Mouse (Mus musculus) embryonic facial prominence, embryonic 14.5 days (tissue): ENCODE data around the gene Hspa2. TPM values are rescaled to one million over a fixed set of nuclear protein-coding genes. Genes with fewer than 3 reads are reported as not detected.

Experiments used
- ATAC-seq: fragments of 200-750 bp; cut with Nextera tagmentation; 2 replicates; pipeline ENCODE4 v1.8.0; 2017; ENCODE audit warnings: low read depth, moderate number of reproducible peaks, moderate TSS enrichment
- DNase-seq: peaks from one replicate; pipeline ENCODE4 v3.0.0-alpha.2; 2015; ENCODE audit warnings: low spot score
- H3K27ac ChIP-seq: fragments of 300-500 bp; sonication (generic); replicated peaks from 2 replicates; pipeline ENCODE4 v1.5.1; 2014; ENCODE audit warnings: low read depth, mild to moderate bottlenecking, low read length, moderate library complexity
- H3K27me3 ChIP-seq: fragments of 300-500 bp; sonication (generic); replicated peaks from 2 replicates; pipeline ENCODE4 v1.6.1; 2014; ENCODE audit warnings: low read length; ENCODE audit not compliant: control insufficient read depth, insufficient read depth
- H3K36me3 ChIP-seq: fragments of 300-500 bp; sonication (generic); 2 replicates; pipeline ENCODE4 v1.6.1; 2014; ENCODE audit warnings: low read length, mixed read lengths; ENCODE audit not compliant: control insufficient read depth, insufficient read depth
- H3K4me1 ChIP-seq: fragments of 300-500 bp; sonication (generic); 2 replicates; pipeline ENCODE4 v1.6.1; 2014; ENCODE audit warnings: antibody characterized with exemption, low read length; ENCODE audit not compliant: control insufficient read depth, insufficient read depth
- H3K4me2 ChIP-seq: fragments of 300-500 bp; sonication (generic); 2 replicates; pipeline ENCODE4 v1.6.1; 2014; ENCODE audit warnings: low read depth, mild to moderate bottlenecking, low read length, moderate library complexity, mixed read lengths
- H3K4me3 ChIP-seq: fragments of 300-500 bp; sonication (generic); 2 replicates; pipeline ENCODE4 v1.5.1; 2014; ENCODE audit warnings: low read depth, mild to moderate bottlenecking, low read length
- H3K9ac ChIP-seq: fragments of 300-500 bp; sonication (generic); 2 replicates; pipeline ENCODE4 v1.6.1; 2014; ENCODE audit warnings: low read depth, mild to moderate bottlenecking, low read length, moderate library complexity, mixed read lengths
- H3K9me3 ChIP-seq: fragments of 300-500 bp; sonication (generic); 2 replicates; pipeline ENCODE4 v1.6.1; 2016; ENCODE audit warnings: low read length; ENCODE audit not compliant: control insufficient read depth
- WGBS: fragments of 180-500 bp; shearing (Covaris S2); extraction: QIAGEN DNeasy Blood & Tissue Kit; methylation state at CpG from one replicate; pipeline ENCODE4 v1.1.7; 2014; 5-methylcytosine and 5-hydroxymethylcytosine counted together
- polyA plus RNA-seq: library from polyadenylated mRNA; unstranded; fragments of >200 nt; fragmentation: Nextera tagmentation; extraction: Ambion mirVana; gene quantifications from 2 replicates; pipeline ENCODE4 v1.2.1, GENCODE M21; 2014

Gene Hspa2
- 8.2 and 10.9 TPM in 2 replicates for polyA plus RNA-seq

- H3K9me3 ChIP-seq = no peaks in the 10 kb centered on the region
- WGBS = under 1% methylated on average over 41 of the region's 54 CpGs
- peaks cover 20% of the 10 kb centered on the region for H3K4me1 ChIP-seq
- no peaks in the 10 kb centered on the region for H3K36me3 ChIP-seq
- peak within 1 kb of the TSS; percentile 57 for H3K4me3 ChIP-seq
- peak within 1 kb of the TSS; percentile 72 for H3K9ac ChIP-seq
- H3K27me3 ChIP-seq = peaks cover 44% of the 10 kb centered on the region
- H3K4me2 ChIP-seq = peak within 1 kb of the TSS; percentile 77
- H3K27ac ChIP-seq = peak within 1 kb of the TSS; percentile 89
- DNase-seq (peak; percentile 100), ATAC-seq (peak; percentile 98)
Measured at GRCm38 (mm10) chr12:76403886-76404537, at the start of gene Hspa2. TSS of gene Hspa2 (plus strand) at chr12:76404176.

- no peak for ATAC-seq
- no peak for DNase-seq
- no peaks in the 10 kb centered on the region for H3K4me1 ChIP-seq
- WGBS = 47% methylated on average over 1 of the region's 1 CpGs
- H3K9ac ChIP-seq = no peak overlapping the region
- H3K4me3 ChIP-seq = no peak overlapping the region
- H3K27ac ChIP-seq = no peak overlapping the region
- H3K36me3 ChIP-seq = no peaks in the 10 kb centered on the region
- H3K27me3 ChIP-seq = no peaks in the 10 kb centered on the region
- no peak overlapping the region for H3K4me2 ChIP-seq
- H3K9me3 ChIP-seq = no peaks in the 10 kb centered on the region
Measured at GRCm38 (mm10) chr12:76360868-76361267, 43.1 kb upstream of the Hspa2 start.

- H3K9ac ChIP-seq = no peak overlapping the region
Measured at GRCm38 (mm10) chr12:76361405-76362302, 42.3 kb upstream of the Hspa2 start.

GRCm38 (mm10) chr12:76362303-76362676 is 41.7 kb upstream of the Hspa2 start:
- H3K4me1 ChIP-seq = peaks cover 5% of the 10 kb centered on the region; the same call in 1 of the 2 replicates
- H3K4me3 ChIP-seq = no peak overlapping the region
- ATAC-seq (no peak), DNase-seq (no peak)
- H3K36me3 ChIP-seq = no peaks in the 10 kb centered on the region
- H3K9me3 ChIP-seq = no peaks in the 10 kb centered on the region
- 78% methylated on average over 9 of the region's 9 CpGs for WGBS
- H3K4me2 ChIP-seq = no peak overlapping the region
- no peak overlapping the region for H3K9ac ChIP-seq
- H3K27me3 ChIP-seq = no peaks in the 10 kb centered on the region
- H3K27ac ChIP-seq = no peak overlapping the region

More at GRCm38 (mm10) chr12:76361405-76362302, 42.3 kb upstream of the Hspa2 start:
- H3K4me3 ChIP-seq = no peak overlapping the region
- peak overlapping the region; percentile 33; the same call in 1 of the 2 replicates for H3K27ac ChIP-seq
- ATAC-seq = peak; percentile 44; the same call in 1 of the 2 replicates
- no peaks in the 10 kb centered on the region for H3K4me1 ChIP-seq
- no peak overlapping the region for H3K4me2 ChIP-seq
- peak; percentile 29 for DNase-seq
- no peaks in the 10 kb centered on the region for H3K36me3 ChIP-seq
- H3K9me3 ChIP-seq = no peaks in the 10 kb centered on the region
- WGBS = 46% methylated on average over 9 of the region's 9 CpGs
- H3K27me3 ChIP-seq = no peaks in the 10 kb centered on the region

- DNase-seq (no peak), ATAC-seq (no peak)
- Histone ChIP-seq H3K4me3 (no peak overlapping the region), H3K9me3 (no peaks in the 10 kb centered on the region), H3K4me2 (no peak overlapping the region), H3K27me3 (no peaks in the 10 kb centered on the region), H3K27ac (no peak overlapping the region), H3K9ac (no peak overlapping the region), H3K4me1 (peaks cover 15% of the 10 kb centered on the region), H3K36me3 (no peaks in the 10 kb centered on the region)
- 84% methylated on average over 3 of the region's 3 CpGs for WGBS
Measured at GRCm38 (mm10) chr12:76366276-76366675, 37.7 kb upstream of the Hspa2 start.

GRCm38 (mm10) chr12:76367096-76367995 is 36.6 kb upstream of the Hspa2 start:
- Histone ChIP-seq H3K27ac (peak overlapping the region; percentile 35; the same call in 1 of the 2 replicates), H3K9ac (peak overlapping the region; percentile 99), H3K27me3 (no peaks in the 10 kb centered on the region), H3K4me1 (peaks cover 23% of the 10 kb centered on the region), H3K4me3 (peak overlapping the region; percentile 99), H3K9me3 (no peaks in the 10 kb centered on the region), H3K4me2 (peak overlapping the region; percentile 82), H3K36me3 (no peaks in the 10 kb centered on the region)
- no peak for ATAC-seq
- DNase-seq = peak; percentile 65
- WGBS = 21% methylated on average over 14 of the region's 14 CpGs

- peak overlapping the region; percentile 99 for H3K4me3 ChIP-seq
- H3K36me3 ChIP-seq = no peaks in the 10 kb centered on the region
- ATAC-seq = no peak
- H3K4me2 ChIP-seq = peak overlapping the region; percentile 82
- H3K4me1 ChIP-seq = peaks cover 31% of the 10 kb centered on the region
- H3K27ac ChIP-seq = peak overlapping the region; percentile 100
- H3K9me3 ChIP-seq = no peaks in the 10 kb centered on the region
- H3K27me3 ChIP-seq = no peaks in the 10 kb centered on the region
- 9% methylated on average over 9 of the region's 9 CpGs for WGBS
- H3K9ac ChIP-seq = peak overlapping the region; percentile 99
- no peak for DNase-seq
Measured at GRCm38 (mm10) chr12:76368201-76368789, 35.7 kb upstream of the Hspa2 start.
